Mouse (Mus musculus) heart, postnatal 14 days (tissue): Measurements from ENCODE around the gene A530032D15Rik. TPM values are rescaled to one million over a fixed set of nuclear protein-coding genes. Genes with fewer than 3 reads are reported as not detected.
"Not testable (repeated sequence)": the region's sequence is repeated elsewhere in the genome, so short reads cannot be mapped to it uniquely, and the experiment has no call there.

Experiments used
- DNase-seq, 2 experiments: peaks; one replicate each; pipeline ENCODE4 v3.0.0; 2021 to 2022
- intact Hi-C: fragments of 180-260 bp; cut with DNase I; formaldehyde crosslinking; loops from one replicate; pipeline ENCODE4 v1.15.1; 2025
- total RNA-seq, 2 experiments: library from RNA; stranded (reverse); gene quantifications; 2 replicates each; pipeline ENCODE4 v1.2.3; 2021

Gene A530032D15Rik
- total RNA-seq, 2 experiments from 2014 or later = 0.45 to 0.51 TPM

- DNase-seq, intact Hi-C loops: not testable (repeated sequence)
Measured at GRCm38 (mm10) chr1:85073099-85073498, 36.6 kb downstream of the A530032D15Rik start.

DNA sequence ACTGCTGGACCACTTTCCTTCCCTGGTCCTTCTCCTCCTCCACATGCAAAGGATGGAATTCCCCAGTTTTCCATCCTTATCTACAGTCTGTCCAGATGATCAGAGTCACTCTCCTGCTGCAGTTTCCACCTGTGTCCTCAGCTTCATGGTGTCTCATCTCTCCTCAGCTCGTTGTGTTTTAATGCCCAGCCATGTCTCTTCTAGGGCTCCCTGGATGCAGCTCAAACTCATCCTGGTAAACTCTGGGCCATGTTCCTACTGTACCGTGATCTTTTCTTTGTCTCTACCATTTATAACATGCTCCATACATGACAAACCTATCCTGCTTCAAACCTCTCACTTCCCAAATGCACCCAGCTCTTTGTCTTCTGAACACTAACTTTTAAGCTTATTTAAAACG, 38.0 kb downstream of the A530032D15Rik start:
- intact Hi-C loops, DNase-seq: not testable (repeated sequence)

- intact Hi-C loops, DNase-seq: not testable (repeated sequence)
Measured at GRCm38 (mm10) chr1:85035801-85036200, 73.9 kb downstream of the A530032D15Rik start.

DNA sequence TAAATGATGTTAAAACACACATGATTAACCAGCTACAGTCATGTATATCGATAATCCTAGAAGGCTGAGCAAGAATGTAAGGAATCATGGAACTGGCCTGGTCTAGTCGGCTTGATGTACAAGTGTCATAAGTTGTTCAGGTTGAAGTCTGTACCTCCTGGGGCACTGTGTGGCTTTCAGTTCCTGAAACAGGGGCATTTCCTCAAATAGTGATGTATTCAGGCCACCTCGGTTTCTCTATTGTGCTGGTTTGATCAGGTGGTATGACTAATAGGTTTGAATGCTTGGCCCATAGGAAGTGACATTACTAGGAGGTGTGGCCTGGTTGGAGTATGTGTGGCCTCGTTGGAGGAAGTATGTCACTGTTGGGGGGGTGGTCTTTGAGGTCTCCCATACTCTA, 75.3 kb downstream of the A530032D15Rik start:
- intact Hi-C loops, DNase-seq: not testable (repeated sequence)

- DNase-seq, intact Hi-C loops: not testable (repeated sequence)
Measured at GRCm38 (mm10) chr1:85033616-85034015, 76.0 kb downstream of the A530032D15Rik start.

Other genes starting within 250 kb of the A530032D15Rik start
- gene Slc16a14, start 174.7 kb downstream of the A530032D15Rik start, total RNA-seq = under 1 TPM; 0.38 to 0.51 TPM
- gene Gm10553, start 9.7 kb downstream of the A530032D15Rik start, total RNA-seq = not detected
- gene C130026I21Rik, start 160.7 kb upstream of the A530032D15Rik start, total RNA-seq = 1 to 10 TPM in 1 of 2 experiments, under 1 TPM in 1; 0.50 to 1.7 TPM